Mouse (Mus musculus) left cerebral cortex, adult 8-10 months (tissue): ENCODE measurements around the gene Slc24a3. TPM values are rescaled to one million over a fixed set of nuclear protein-coding genes. Genes with fewer than 3 reads are reported as not detected.

Experiments used
- DNase-seq, 2 experiments: peaks; one replicate each; pipeline ENCODE4 v3.0.0; 2022; ENCODE audit warnings: low spot score in 2 of 2
- total RNA-seq, 4 experiments: library from RNA; stranded (reverse); gene quantifications; 2 replicates each; pipeline ENCODE4 v1.2.4; 2022

Slc24a3 gene
- total RNA-seq, 4 experiments from 2014 or later: 87.6 to 94.2 (median 88.3) TPM

- no peak for DNase-seq
These were observed 111.8 kb downstream of the Slc24a3 start for GRCm38 (mm10) chr2:145279336-145279735.

GRCm38 (mm10) chr2:145283746-145284145 is 116.2 kb downstream of the Slc24a3 start:
- DNase-seq: no peak

GRCm38 (mm10) chr2:145288501-145288900 is 120.9 kb downstream of the Slc24a3 start:
- no peak for DNase-seq

GRCm38 (mm10) chr2:145291473-145291872 is 123.9 kb downstream of the Slc24a3 start:
- no peak for DNase-seq

DNA sequence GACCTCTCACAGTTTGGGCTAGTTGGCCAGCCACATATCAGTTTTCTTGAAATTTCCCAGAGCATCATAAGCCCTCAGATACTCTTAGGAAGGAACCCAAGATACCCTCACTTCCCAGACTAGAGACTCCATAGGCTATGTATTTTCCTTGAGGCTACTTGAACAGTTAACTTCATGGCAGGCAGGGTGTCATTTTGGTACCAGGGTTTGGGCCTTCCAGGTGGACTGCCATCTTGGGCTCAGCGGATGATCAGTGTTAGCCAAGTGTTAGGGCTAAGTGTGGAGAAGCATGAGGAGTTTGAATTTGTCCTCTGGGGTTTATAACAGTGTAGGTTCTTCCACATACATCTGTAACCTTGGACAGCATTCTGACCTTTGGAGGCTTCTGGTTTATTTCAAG is 124.6 kb downstream of the Slc24a3 start:
- DNase-seq: no peak

- no peak for DNase-seq
These were observed 125.3 kb downstream of the Slc24a3 start for GRCm38 (mm10) chr2:145292816-145293215.

- no peak for DNase-seq
These were observed 129.4 kb downstream of the Slc24a3 start for GRCm38 (mm10) chr2:145296906-145297305.

- no peak for DNase-seq
These were observed 132.6 kb downstream of the Slc24a3 start for GRCm38 (mm10) chr2:145299914-145300699.

DNA sequence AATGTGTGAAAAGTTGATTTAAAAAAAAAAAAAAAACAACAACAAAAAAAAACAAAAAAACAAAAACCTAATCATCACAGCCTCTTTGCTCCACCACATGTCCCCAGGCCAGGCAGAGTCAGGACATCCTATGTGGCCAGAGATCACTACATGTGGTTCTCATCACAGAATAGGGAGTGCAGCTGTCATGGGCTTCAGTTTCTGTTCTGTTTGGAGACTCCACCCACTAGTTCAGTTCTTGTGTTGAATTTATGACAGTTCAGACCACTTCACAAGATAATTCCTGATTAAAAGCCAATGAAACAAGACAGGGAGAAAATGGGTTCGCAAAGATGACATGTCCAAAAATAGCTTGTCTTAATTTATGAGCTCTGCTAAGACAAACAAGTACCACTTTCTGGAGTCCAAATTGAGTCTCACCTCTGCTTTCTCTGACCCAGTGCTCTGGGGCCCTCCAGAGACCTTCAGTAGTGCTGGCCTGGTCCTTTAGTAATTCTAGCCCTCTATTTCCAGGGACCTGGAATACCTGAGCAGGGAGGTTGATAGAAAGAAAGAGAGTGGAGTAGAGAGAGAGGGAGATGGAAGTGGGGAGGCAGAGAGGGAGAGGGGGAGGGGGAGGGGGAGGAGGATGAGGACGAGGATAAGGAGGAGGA is 139.8 kb downstream of the Slc24a3 start:
- DNase-seq: no peak

- DNase-seq: no peak
These were observed 151.4 kb downstream of the Slc24a3 start for GRCm38 (mm10) chr2:145318916-145319315.

DNA sequence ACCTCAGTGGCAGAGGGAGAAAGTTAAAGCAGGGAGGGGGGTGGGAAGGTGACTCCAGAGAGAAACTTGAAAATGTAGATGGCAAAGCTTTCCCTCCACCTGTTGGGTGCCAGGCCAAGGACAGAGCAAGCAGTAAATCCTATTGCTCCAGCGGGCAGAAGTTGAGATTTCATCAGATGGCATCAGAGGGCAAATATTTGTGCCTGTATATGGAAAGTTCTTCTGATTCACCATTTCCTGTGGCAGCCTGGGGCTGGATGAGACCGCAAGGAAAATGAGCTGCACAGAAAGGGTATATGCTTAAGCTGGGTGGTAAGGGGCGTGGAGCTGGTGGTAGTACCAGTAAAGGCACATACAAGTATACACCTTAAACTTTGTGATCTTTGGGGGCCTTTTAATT is 153.7 kb downstream of the Slc24a3 start:
- no peak for DNase-seq

- DNase-seq: no peak
These were observed 154.2 kb downstream of the Slc24a3 start for GRCm38 (mm10) chr2:145321755-145322154.

GRCm38 (mm10) chr2:145324477-145324876 is 156.9 kb downstream of the Slc24a3 start:
- DNase-seq: no peak

DNA sequence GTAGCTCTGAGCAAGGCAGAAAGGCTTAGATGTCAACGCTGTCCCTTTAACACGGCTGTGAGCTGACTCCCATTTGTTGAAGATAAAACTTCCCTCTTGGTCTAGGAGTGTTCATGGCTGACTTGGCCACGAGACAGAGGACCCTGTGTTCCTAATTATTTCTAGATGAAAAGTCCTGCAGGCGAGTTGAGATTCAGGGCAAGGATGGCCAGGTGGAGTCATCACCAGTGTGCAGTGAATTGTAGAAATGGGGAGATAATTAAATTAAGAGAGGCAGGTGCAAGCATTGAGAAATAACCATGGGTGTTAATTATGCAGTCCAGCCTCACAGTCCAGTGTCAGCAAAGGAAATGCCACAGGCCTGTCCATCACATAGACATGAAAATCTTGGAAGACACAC is 158.3 kb downstream of the Slc24a3 start:
- no peak for DNase-seq

DNA sequence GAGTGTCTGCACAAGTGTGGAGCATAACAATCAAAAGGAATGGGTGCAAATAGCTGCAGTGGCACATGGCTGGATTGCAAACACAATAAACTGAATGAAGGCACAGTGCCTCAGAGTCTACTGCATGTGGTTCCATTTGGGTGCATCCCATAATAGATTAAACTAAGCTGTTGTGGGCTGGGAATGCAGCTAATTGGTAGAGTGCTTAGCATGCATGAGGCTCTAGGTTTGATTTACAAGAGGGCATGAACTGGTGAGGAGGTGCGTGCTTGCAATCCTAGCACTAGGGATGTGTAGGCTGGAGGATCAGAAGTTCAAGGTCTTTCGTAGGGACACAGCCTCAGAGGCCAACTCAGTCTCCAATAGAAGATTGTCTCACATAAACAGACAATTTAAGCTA is 159.0 kb downstream of the Slc24a3 start:
- no peak for DNase-seq

GRCm38 (mm10) chr2:145329756-145330155 is 162.2 kb downstream of the Slc24a3 start:
- peak in 1 of 2 experiments; percentile 17 for DNase-seq

DNA sequence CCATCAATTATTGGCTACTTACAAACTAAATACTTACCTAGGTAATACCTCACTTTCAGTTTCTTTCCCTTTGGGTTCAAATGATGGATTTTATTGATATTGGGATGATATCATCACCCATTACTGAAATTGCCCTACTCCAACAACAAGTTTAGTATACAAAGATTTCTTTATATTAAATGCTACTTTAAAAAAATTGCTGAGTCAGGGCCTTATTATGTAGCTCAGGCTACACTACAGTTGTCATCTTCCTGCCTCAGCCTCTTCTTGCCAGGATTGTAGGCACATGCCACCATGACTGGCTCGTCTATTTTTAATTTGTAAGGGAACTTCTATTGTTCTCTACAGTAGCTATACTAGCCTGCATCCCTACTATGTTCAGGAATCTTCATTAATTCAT is 164.0 kb downstream of the Slc24a3 start:
- DNase-seq: no peak

- DNase-seq: no peak
These were observed 165.9 kb downstream of the Slc24a3 start for GRCm38 (mm10) chr2:145333466-145333865.

DNA sequence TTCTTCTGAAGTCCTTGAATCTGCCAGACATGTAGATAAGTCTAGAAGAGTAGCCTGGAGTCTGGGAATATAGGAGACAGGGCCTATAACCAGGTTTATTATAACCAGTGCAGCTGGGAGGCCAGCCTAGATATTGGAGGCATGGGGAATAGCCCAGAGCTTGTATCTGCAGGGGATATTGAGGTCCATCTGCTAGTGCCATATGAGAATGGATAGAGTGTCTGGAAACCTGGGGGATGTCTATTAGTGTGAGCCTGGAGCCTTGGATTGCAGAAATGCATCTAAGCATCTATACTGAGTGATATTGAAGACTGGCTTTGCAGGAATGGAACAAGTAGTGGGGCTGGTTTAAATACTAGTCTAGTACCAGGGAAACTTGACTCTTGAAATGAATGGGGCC is 168.9 kb downstream of the Slc24a3 start:
- no peak for DNase-seq

GRCm38 (mm10) chr2:145340816-145341215 is 173.3 kb downstream of the Slc24a3 start:
- no peak for DNase-seq

GRCm38 (mm10) chr2:145342956-145343355 is 175.4 kb downstream of the Slc24a3 start:
- DNase-seq: no peak

- no peak for DNase-seq
These were observed 177.0 kb downstream of the Slc24a3 start for GRCm38 (mm10) chr2:145344521-145344920.

- no peak for DNase-seq
These were observed 186.2 kb downstream of the Slc24a3 start for GRCm38 (mm10) chr2:145353801-145354200.
